Mouse (Mus musculus) G1E-ER4 (cell line): ENCODE data around the gene Cyb561d2. TPM values are rescaled to one million over a fixed set of nuclear protein-coding genes. Genes with fewer than 3 reads are reported as not detected.

Experiments used
- GATA1 ChIP-seq: IDR thresholded peaks from one replicate; pipeline ENCODE4 v1.8.0; 2012; ENCODE audit warnings: low read length, inconsistent platforms
- polyA plus RNA-seq: library from polyadenylated mRNA; stranded (reverse); fragments of >175 nt; gene quantifications from 2 replicates; pipeline ENCODE4 v1.2.3, GENCODE M21; 2012

Cyb561d2 gene
- polyA plus RNA-seq, 1 experiment: 11.7 TPM

DNA sequence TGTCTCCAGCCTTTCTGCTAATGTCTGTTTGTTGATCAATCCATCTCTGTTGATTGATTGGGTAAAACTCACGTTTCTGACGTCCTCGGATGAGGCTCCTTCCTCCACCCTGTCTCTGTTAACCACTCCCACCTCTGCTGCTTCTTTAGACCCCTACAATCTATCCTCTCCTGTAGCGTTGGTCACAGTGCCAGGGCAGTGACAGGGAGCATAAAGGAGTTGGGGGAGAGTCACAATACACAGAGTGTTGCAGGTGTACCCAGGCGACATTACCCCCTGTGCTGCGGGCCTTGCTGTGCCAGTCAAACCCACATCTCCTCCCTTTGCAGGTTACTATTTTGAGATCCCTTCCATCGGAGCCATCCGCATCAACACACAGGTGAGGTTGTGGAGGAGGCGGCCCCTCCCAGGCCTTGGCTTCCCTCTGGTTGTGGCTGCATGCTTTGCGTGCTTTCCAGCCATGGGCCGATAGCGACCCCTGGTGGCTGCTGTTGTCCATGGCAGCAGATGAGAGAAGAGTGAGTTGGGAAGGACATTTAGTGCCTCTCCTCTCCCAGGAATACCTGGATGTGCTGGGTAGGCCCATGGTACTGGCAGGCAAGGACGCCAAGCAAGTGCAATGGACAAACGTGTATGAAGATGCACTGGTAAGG, 27.6 kb downstream of the Cyb561d2 start:
- no peak for TF ChIP-seq GATA1

GRCm38 (mm10) chr9:107512326-107512725, 29.7 kb downstream of the Cyb561d2 start:
- no peak for TF ChIP-seq GATA1

DNA sequence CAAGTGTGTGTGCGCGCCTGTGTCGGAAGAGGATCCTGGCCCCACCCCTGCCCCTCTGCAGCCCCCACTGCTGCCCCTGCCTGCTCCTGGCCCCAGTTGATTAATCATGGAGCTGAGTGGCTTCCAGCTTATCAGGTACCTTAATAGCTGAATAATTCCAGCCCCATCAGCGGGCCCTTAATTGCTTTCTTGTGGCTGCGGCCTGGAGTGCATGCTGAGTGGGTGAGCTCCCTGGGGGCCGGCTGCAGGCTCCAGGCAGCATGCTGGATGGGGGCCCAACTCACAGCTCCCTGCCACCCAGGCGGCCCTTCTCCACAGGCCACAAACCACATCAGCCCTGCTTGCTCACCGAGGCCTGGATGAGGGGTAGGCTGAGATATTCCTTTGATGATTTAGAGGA, 30.6 kb downstream of the Cyb561d2 start:
- TF ChIP-seq GATA1: no peak

DNA sequence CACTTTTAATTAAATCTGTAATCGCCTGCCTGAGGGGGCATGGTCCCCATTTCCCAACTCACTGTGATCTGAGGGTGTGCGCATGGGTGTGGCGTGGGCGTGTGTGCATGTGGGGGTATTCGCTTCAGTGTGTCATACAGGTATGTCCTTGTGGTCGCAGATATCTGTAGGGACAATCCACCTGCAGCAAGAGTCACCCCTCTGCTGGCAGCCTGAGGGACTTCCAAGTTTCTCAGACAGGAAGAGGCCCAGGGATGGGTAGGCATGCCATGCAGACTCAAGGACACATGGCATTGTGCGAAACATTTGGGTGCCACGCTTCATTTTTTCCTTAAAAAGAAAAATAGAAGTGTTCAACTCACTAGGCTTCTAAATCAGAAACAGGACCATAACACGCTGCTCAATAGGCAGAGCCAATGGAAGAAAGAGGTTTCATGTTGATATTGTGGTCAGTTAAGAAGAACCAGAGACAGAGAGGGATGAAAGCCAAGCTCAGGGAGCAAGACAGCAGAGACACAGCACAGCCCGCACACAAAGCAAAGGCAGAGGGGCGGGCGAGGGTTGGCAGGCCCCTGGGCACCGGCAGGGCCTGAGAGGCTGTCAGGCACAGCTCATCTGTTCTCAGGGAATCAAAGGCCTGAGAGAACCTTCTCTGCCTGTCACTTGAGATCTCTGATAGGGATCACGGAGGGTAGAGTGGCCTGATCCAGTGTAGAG, 31.5 kb downstream of the Cyb561d2 start:
- no peak for TF ChIP-seq GATA1

GRCm38 (mm10) chr9:107508266-107508665, 33.7 kb downstream of the Cyb561d2 start:
- no peak for TF ChIP-seq GATA1

GRCm38 (mm10) chr9:107504662-107505537, 37.1 kb downstream of the Cyb561d2 start:
- no peak for TF ChIP-seq GATA1

DNA sequence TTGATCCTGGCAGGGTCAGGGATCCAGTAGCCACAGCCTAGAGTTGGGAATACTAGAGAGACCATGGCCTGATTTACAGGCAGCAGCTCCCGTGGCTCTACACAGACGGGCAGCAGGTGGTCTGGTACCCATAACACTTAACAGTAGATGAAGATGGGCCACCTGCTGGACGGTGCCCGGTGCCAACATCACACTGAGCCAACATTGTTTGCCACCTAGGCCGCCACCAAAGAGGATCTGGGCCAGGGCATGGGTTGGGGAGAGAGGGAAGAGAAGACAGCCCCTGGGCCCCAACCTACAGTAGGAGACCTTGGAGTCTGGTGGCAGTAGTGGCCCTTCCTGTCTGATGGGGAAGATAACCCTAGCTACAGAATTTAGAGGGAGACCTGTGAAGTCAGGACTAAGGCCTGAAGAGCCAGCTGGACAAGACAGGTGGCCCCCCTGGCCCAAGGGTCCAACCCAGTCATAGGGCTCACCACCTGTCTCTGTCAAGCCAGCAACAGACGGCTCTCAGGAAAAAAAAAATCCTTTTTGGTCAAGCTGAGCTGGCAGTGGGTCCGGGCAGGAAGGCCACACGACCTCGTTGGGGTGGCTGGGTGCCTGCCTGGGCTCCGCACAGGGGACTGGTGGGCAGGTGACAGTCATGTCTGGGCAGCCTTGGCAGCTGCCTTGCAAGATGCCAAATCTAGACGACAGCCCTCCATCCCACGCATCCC, 39.7 kb downstream of the Cyb561d2 start:
- TF ChIP-seq GATA1: no peak

- TF ChIP-seq GATA1: no peak
Measured at GRCm38 (mm10) chr9:107500708-107501286, 41.2 kb downstream of the Cyb561d2 start.

GRCm38 (mm10) chr9:107496359-107496758, 45.6 kb downstream of the Cyb561d2 start:
- no peak for TF ChIP-seq GATA1

DNA sequence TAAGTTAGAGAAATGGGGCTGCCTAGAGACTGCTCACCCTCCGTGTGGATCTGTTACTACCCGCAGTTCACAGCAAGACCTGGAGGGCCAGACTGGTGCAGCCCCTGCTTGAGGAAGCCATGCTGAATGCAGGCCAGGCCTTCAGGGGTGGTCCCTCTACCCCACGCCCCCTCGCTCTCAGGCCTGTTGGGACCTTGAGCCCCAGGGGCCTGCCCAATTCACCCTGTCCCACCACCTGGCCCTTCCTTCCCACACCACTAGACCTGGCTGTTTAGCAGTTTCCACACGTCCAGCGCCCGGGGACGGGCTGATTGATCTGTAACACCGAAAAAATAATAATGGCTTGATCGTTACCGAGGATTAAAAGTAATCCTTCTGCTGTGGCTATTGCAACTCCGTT, 47.8 kb downstream of the Cyb561d2 start:
- TF ChIP-seq GATA1: no peak

DNA sequence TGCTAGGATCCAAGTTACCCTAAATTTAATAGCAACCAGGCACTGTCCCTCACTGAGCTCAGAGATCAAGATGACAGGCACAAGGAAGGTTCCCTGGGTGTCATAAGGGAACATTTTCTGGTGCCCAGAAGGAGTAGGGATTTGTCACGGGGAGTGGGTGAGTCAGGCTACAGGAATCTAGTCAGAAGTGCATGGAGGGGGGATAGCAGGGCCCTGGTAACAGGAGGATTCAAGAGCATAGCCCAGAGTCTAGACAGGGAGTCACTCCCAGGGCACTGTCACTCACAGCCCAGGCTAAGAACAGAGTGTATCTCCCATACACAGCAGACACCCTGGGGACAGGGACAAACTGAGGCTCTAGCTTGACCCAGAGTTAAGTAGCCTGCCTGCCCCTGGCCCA, 48.5 kb downstream of the Cyb561d2 start:
- no peak for TF ChIP-seq GATA1

GRCm38 (mm10) chr9:107490625-107491024, 51.4 kb downstream of the Cyb561d2 start:
- no peak for TF ChIP-seq GATA1

- no peak for TF ChIP-seq GATA1
Measured at GRCm38 (mm10) chr9:107490146-107490545, 51.8 kb downstream of the Cyb561d2 start.

Other genes starting within 250 kb of the Cyb561d2 start
- 121 and 125 TPM in 2 replicates for gene Cish, start 246.2 kb downstream of the Cyb561d2 start, polyA plus RNA-seq
- gene Hemk1, start 203.8 kb downstream of the Cyb561d2 start, polyA plus RNA-seq: 9.0 and 15.2 TPM in 2 replicates
- gene 6430571L13Rik, start 201.6 kb downstream of the Cyb561d2 start, polyA plus RNA-seq: 0.14 and 0.16 TPM in 2 replicates
- gene Cacna2d2, start 142.6 kb downstream of the Cyb561d2 start, polyA plus RNA-seq: not detected in 2 replicates
- gene Tmem115, start 8.2 kb downstream of the Cyb561d2 start, polyA plus RNA-seq: 35.6 and 43.9 TPM in 2 replicates
- gene Nprl2, start within 50 bp of the Cyb561d2 start, polyA plus RNA-seq: 0.68 and 0.92 TPM in 2 replicates
- 0.28 and 0.44 TPM in 2 replicates for gene Zmynd10, start 5.1 kb upstream of the Cyb561d2 start, polyA plus RNA-seq
- 10.7 and 15.9 TPM in 2 replicates for gene Rassf1, start 9.4 kb upstream of the Cyb561d2 start, polyA plus RNA-seq
- 27.3 and 31.3 TPM in 2 replicates for gene Tusc2, start 21.1 kb upstream of the Cyb561d2 start, polyA plus RNA-seq
- gene Hyal2, start 25.8 kb upstream of the Cyb561d2 start, polyA plus RNA-seq: 22.8 and 27.1 TPM in 2 replicates
- gene Hyal1, start 34.7 kb upstream of the Cyb561d2 start, polyA plus RNA-seq: 1.3 and 1.4 TPM in 2 replicates
- 35.5 and 40.9 TPM in 2 replicates for gene Naa80, start 36.7 kb upstream of the Cyb561d2 start, polyA plus RNA-seq
- gene Hyal3, start 38.6 kb upstream of the Cyb561d2 start, polyA plus RNA-seq: 0.06 and 0.45 TPM in 2 replicates
- 131 and 135 TPM in 2 replicates for gene Ifrd2, start 45.4 kb upstream of the Cyb561d2 start, polyA plus RNA-seq
- not detected in 2 replicates for gene Sema3b, start 67.0 kb upstream of the Cyb561d2 start, polyA plus RNA-seq
- gene Gnai2, start 93.2 kb upstream of the Cyb561d2 start, polyA plus RNA-seq: 427 and 551 TPM in 2 replicates
- gene Slc38a3, start 127.3 kb upstream of the Cyb561d2 start, polyA plus RNA-seq: not detected in 2 replicates
- not detected in 2 replicates for gene Gnat1, start 137.5 kb upstream of the Cyb561d2 start, polyA plus RNA-seq
- gene Sema3f, start 168.3 kb upstream of the Cyb561d2 start, polyA plus RNA-seq: 0.02 and 0.05 TPM in 2 replicates
- gene Rbm5, start 228.8 kb upstream of the Cyb561d2 start, polyA plus RNA-seq: 16.1 and 25.4 TPM in 2 replicates